Mouse (Mus musculus): ENCODE measurements around the gene Olfr1337.

Gene Olfr1337

DNA sequence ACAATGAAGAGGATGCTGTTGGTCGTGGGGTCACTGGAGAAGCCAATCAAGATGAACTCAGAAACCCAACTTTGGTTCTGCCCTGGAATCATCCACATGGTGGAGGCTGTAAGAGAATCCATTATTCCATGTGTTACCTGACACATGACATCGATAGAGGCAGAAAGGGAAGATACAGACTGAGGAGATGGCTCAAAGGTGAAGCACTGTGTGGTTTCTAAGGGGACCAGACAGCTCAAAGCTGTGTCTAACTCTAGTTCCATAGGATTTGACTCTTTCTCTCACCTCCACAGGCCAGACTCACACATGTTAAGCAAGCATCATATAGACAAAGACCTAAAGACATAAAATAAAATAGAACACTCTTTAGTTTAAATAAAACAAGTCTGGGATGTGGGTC, at the start of gene Olfr1337:
Olfr1337 (minus strand) TSS at position 101 of the 400 bp plus-strand sequence.
- DNase-seq: no peak

GRCm38 (mm10) chr4:118818921-118819320, 36.5 kb upstream of the Olfr1337 start:
- peak; percentile 28 to 52 for DNase-seq

DNA sequence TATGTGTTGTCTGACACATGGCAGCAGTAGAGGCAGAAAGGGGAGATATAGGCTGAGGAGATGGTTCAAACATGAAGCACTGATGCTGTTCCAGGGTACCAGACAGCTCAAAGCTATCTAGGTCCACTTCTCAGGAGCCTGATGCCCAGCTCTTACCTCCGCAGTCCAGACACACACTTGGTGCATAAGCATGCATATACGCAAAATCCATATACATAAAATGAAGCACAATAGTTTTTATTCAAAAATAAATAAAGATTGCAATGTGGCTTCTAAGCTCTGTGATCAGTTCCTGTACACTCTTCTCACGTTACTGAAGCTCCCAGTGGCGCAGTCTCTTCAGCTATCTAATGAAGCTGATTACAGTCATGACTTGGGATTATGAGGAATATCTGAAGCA, 27.5 kb upstream of the Olfr1337 start, which contains the start of gene Olfr1335:
Olfr1335 (minus strand) TSS at position 101 of the 400 bp plus-strand sequence.
- no peak for DNase-seq

- DNase-seq: peak; percentile 12 to 47
Observed at GRCm38 (mm10) chr4:118792796-118793195, 10.4 kb upstream of the Olfr1337 start.

GRCm38 (mm10) chr4:118758637-118759036, 23.7 kb downstream of the Olfr1337 start, which contains the start of gene Olfr1338:
Gene Olfr1338, minus strand, starts transcription at chr4:118758737.
- DNase-seq: no peak

- peak; percentile 19 to 44 for DNase-seq
Observed at GRCm38 (mm10) chr4:118741881-118742280, 40.5 kb downstream of the Olfr1337 start.

GRCm38 (mm10) chr4:118740988-118741698, 41.2 kb downstream of the Olfr1337 start:
- DNase-seq: no peak

GRCm38 (mm10) chr4:118739574-118739973, 42.8 kb downstream of the Olfr1337 start:
- no peak for DNase-seq

GRCm38 (mm10) chr4:118731875-118732274, 50.5 kb downstream of the Olfr1337 start, which contains the start of gene Olfr1339:
Gene Olfr1339, plus strand, starts transcription at chr4:118732175.
- DNase-seq: no peak
